Mouse (Mus musculus): ENCODE results near the gene Plcl2. TPM values are rescaled to one million over a fixed set of nuclear protein-coding genes. Genes with fewer than 3 reads are reported as not detected.
"Not testable (repeated sequence)": the region's sequence is repeated elsewhere in the genome, so short reads cannot be mapped to it uniquely, and the experiment has no call there.

Gene Plcl2
- polyA plus RNA-seq, 1 experiment from 2014 or later: 9.2 TPM

GRCm38 (mm10) chr17:50517781-50518415 lies 8.7 kb downstream of the Plcl2 start:
- no peaks in the 10 kb centered on the region for H3K36me3 ChIP-seq (ENCODE audit: control insufficient read depth, insufficient read depth, low read length)
- H3K4me2 ChIP-seq (ENCODE audit: low read length): no peak overlapping the region
- no peak overlapping the region for H3K27ac ChIP-seq (ENCODE audit: low read length)
- H3K9me3 ChIP-seq (replicated peaks; ENCODE audit: control insufficient read depth, low read length, poor library complexity, severe bottlenecking): no peaks in the 10 kb centered on the region
- H3K9ac ChIP-seq (ENCODE audit: low read depth, low read length): no peak overlapping the region
- no peak for ATAC-seq
- 69% methylated on average over 6 of the region's 6 CpGs for WGBS
- H3K27me3 ChIP-seq (ENCODE audit: control insufficient read depth, insufficient read depth, low read depth, low read length): no peaks in the 10 kb centered on the region
- no peak overlapping the region for H3K4me3 ChIP-seq (ENCODE audit: low read depth, low read length)
- peaks cover 9% of the 10 kb centered on the region for H3K4me1 ChIP-seq (ENCODE audit: control insufficient read depth, insufficient read depth, low read length)

GRCm38 (mm10) chr17:50519588-50519987 lies 10.4 kb downstream of the Plcl2 start:
- 87% methylated on average over 5 of the region's 5 CpGs for WGBS
- Histone ChIP-seq H3K36me3 (ENCODE audit: control insufficient read depth, insufficient read depth, low read length) (no peaks in the 10 kb centered on the region), H3K27ac (ENCODE audit: low read length) (no peak overlapping the region), H3K4me3 (ENCODE audit: low read depth, low read length) (no peak overlapping the region), H3K9me3 (replicated peaks; ENCODE audit: control insufficient read depth, low read length, poor library complexity, severe bottlenecking) (no peaks in the 10 kb centered on the region), H3K27me3 (ENCODE audit: control insufficient read depth, insufficient read depth, low read depth, low read length) (no peaks in the 10 kb centered on the region), H3K9ac (ENCODE audit: low read depth, low read length) (no peak overlapping the region), H3K4me1 (ENCODE audit: control insufficient read depth, insufficient read depth, low read length) (no peaks in the 10 kb centered on the region), H3K4me2 (ENCODE audit: low read length) (no peak overlapping the region)
- ATAC-seq: no peak

- 89% methylated on average over 5 of the region's 5 CpGs for WGBS
- Histone ChIP-seq H3K4me2 (ENCODE audit: low read length) (no peak overlapping the region), H3K36me3 (ENCODE audit: control insufficient read depth, insufficient read depth, low read length) (no peaks in the 10 kb centered on the region), H3K9me3 (replicated peaks; ENCODE audit: control insufficient read depth, low read length, poor library complexity, severe bottlenecking) (no peaks in the 10 kb centered on the region), H3K27ac (ENCODE audit: low read length) (no peak overlapping the region), H3K4me1 (ENCODE audit: control insufficient read depth, insufficient read depth, low read length) (no peaks in the 10 kb centered on the region), H3K4me3 (ENCODE audit: low read depth, low read length) (no peak overlapping the region), H3K27me3 (ENCODE audit: control insufficient read depth, insufficient read depth, low read depth, low read length) (no peaks in the 10 kb centered on the region), H3K9ac (ENCODE audit: low read depth, low read length) (no peak overlapping the region)
- ATAC-seq: no peak
Observed at GRCm38 (mm10) chr17:50522473-50523083, 13.4 kb downstream of the Plcl2 start.

- H3K27me3 ChIP-seq (ENCODE audit: control insufficient read depth, insufficient read depth, low read depth, low read length): no peaks in the 10 kb centered on the region
- 79% methylated on average over 6 of the region's 6 CpGs for WGBS
- no peaks in the 10 kb centered on the region for H3K36me3 ChIP-seq (ENCODE audit: control insufficient read depth, insufficient read depth, low read length)
- H3K4me2 ChIP-seq (ENCODE audit: low read length): no peak overlapping the region
- no peak overlapping the region for H3K27ac ChIP-seq (ENCODE audit: low read length)
- no peaks in the 10 kb centered on the region for H3K4me1 ChIP-seq (ENCODE audit: control insufficient read depth, insufficient read depth, low read length)
- H3K9me3 ChIP-seq (replicated peaks; ENCODE audit: control insufficient read depth, low read length, poor library complexity, severe bottlenecking): no peaks in the 10 kb centered on the region
- H3K4me3 ChIP-seq (ENCODE audit: low read depth, low read length): no peak overlapping the region
- 0 out of 2 replicates have a peak, but pooled peaks have one; percentile 37 for ATAC-seq
- H3K9ac ChIP-seq (ENCODE audit: low read depth, low read length): no peak overlapping the region
Observed at GRCm38 (mm10) chr17:50524970-50525369, 15.8 kb downstream of the Plcl2 start.

- Histone ChIP-seq H3K4me2 (ENCODE audit: low read length) (no peak overlapping the region), H3K27ac (ENCODE audit: low read length) (no peak overlapping the region), H3K36me3 (ENCODE audit: control insufficient read depth, insufficient read depth, low read length) (no peaks in the 10 kb centered on the region), H3K9me3 (replicated peaks; ENCODE audit: control insufficient read depth, low read length, poor library complexity, severe bottlenecking) (no peaks in the 10 kb centered on the region), H3K4me1 (ENCODE audit: control insufficient read depth, insufficient read depth, low read length) (no peaks in the 10 kb centered on the region), H3K4me3 (ENCODE audit: low read depth, low read length) (no peak overlapping the region), H3K9ac (ENCODE audit: low read depth, low read length) (no peak overlapping the region), H3K27me3 (ENCODE audit: control insufficient read depth, insufficient read depth, low read depth, low read length) (no peaks in the 10 kb centered on the region)
- ATAC-seq: no peak
- WGBS: 30% methylated on average over 2 of the region's 2 CpGs
Observed at GRCm38 (mm10) chr17:50525821-50526220, 16.6 kb downstream of the Plcl2 start.

GRCm38 (mm10) chr17:50530089-50530488 lies 20.9 kb downstream of the Plcl2 start:
- no peak overlapping the region for H3K9ac ChIP-seq (ENCODE audit: low read depth, low read length)
- no peaks in the 10 kb centered on the region for H3K4me1 ChIP-seq (ENCODE audit: control insufficient read depth, insufficient read depth, low read length)
- no peak overlapping the region for H3K4me3 ChIP-seq (ENCODE audit: low read depth, low read length)
- no peaks in the 10 kb centered on the region for H3K9me3 ChIP-seq (replicated peaks; ENCODE audit: control insufficient read depth, low read length, poor library complexity, severe bottlenecking)
- WGBS: 88% methylated on average over 8 of the region's 8 CpGs
- no peak overlapping the region for H3K27ac ChIP-seq (ENCODE audit: low read length)
- H3K27me3 ChIP-seq (ENCODE audit: control insufficient read depth, insufficient read depth, low read depth, low read length): no peaks in the 10 kb centered on the region
- no peaks in the 10 kb centered on the region for H3K36me3 ChIP-seq (ENCODE audit: control insufficient read depth, insufficient read depth, low read length)
- no peak overlapping the region for H3K4me2 ChIP-seq (ENCODE audit: low read length)
- ATAC-seq: no peak

- not testable (repeated sequence) for H3K9me3 ChIP-seq (replicated peaks; ENCODE audit: control insufficient read depth, low read length, poor library complexity, severe bottlenecking); ATAC-seq; H3K4me2 ChIP-seq (ENCODE audit: low read length); H3K27me3 ChIP-seq (ENCODE audit: control insufficient read depth, insufficient read depth, low read depth, low read length); H3K4me1 ChIP-seq (ENCODE audit: control insufficient read depth, insufficient read depth, low read length); H3K4me3 ChIP-seq (ENCODE audit: low read depth, low read length); H3K9ac ChIP-seq (ENCODE audit: low read depth, low read length); H3K36me3 ChIP-seq (ENCODE audit: control insufficient read depth, insufficient read depth, low read length); H3K27ac ChIP-seq (ENCODE audit: low read length)
- WGBS: 96% methylated on average over 2 of the region's 2 CpGs
Observed at GRCm38 (mm10) chr17:50534889-50535288, 25.7 kb downstream of the Plcl2 start.

GRCm38 (mm10) chr17:50536409-50537194 lies 27.4 kb downstream of the Plcl2 start:
- no peaks in the 10 kb centered on the region for H3K27me3 ChIP-seq (ENCODE audit: control insufficient read depth, insufficient read depth, low read depth, low read length)
- 93% methylated on average over 4 of the region's 4 CpGs for WGBS

GRCm38 (mm10) chr17:50537786-50538185 lies 28.6 kb downstream of the Plcl2 start:
- Histone ChIP-seq H3K4me3 (ENCODE audit: low read depth, low read length) (no peak overlapping the region), H3K36me3 (ENCODE audit: control insufficient read depth, insufficient read depth, low read length) (no peaks in the 10 kb centered on the region; the same call in 1 of the 2 replicates), H3K27ac (ENCODE audit: low read length) (no peak overlapping the region), H3K4me2 (ENCODE audit: low read length) (no peak overlapping the region), H3K27me3 (ENCODE audit: control insufficient read depth, insufficient read depth, low read depth, low read length) (no peaks in the 10 kb centered on the region), H3K4me1 (ENCODE audit: control insufficient read depth, insufficient read depth, low read length) (no peaks in the 10 kb centered on the region), H3K9me3 (replicated peaks; ENCODE audit: control insufficient read depth, low read length, poor library complexity, severe bottlenecking) (peaks cover 3% of the 10 kb centered on the region; the same call in 1 of the 2 replicates), H3K9ac (ENCODE audit: low read depth, low read length) (no peak overlapping the region)
- no peak for ATAC-seq
- WGBS: 91% methylated on average over 2 of the region's 2 CpGs

More at GRCm38 (mm10) chr17:50536409-50537194, 27.4 kb downstream of the Plcl2 start:
- Histone ChIP-seq H3K4me3 (ENCODE audit: low read depth, low read length) (no peak overlapping the region), H3K36me3 (ENCODE audit: control insufficient read depth, insufficient read depth, low read length) (no peaks in the 10 kb centered on the region), H3K4me1 (ENCODE audit: control insufficient read depth, insufficient read depth, low read length) (no peaks in the 10 kb centered on the region), H3K9ac (ENCODE audit: low read depth, low read length) (no peak overlapping the region), H3K27ac (ENCODE audit: low read length) (no peak overlapping the region), H3K4me2 (ENCODE audit: low read length) (no peak overlapping the region), H3K9me3 (replicated peaks; ENCODE audit: control insufficient read depth, low read length, poor library complexity, severe bottlenecking) (no peaks in the 10 kb centered on the region)
- no peak for ATAC-seq
